Mouse (Mus musculus) midbrain, postnatal 0 days (tissue): Measurements from ENCODE around the gene Gucy2f. TPM values are rescaled to one million over a fixed set of nuclear protein-coding genes. Genes with fewer than 3 reads are reported as not detected.
"Not testable (repeated sequence)": the region's sequence is repeated elsewhere in the genome, so short reads cannot be mapped to it uniquely, and the experiment has no call there.

Experiments
- ATAC-seq: fragments of 200-750 bp; cut with Nextera tagmentation; 2 replicates; pipeline ENCODE4 v1.8.0; 2017; ENCODE audit warnings: moderate number of reproducible peaks, mild to moderate bottlenecking, moderate TSS enrichment, moderate library complexity; ENCODE audit not compliant: low FRiP score
- DNase-seq: peaks from one replicate; pipeline ENCODE4 v3.0.0-alpha.2; 2015; ENCODE audit warnings: low spot score
- H3K27ac ChIP-seq: fragments of 300-500 bp; sonication (generic); 2 replicates; pipeline ENCODE4 v1.5.1; 2014; ENCODE audit warnings: low read depth, mild to moderate bottlenecking, low read length, mixed read lengths
- H3K27me3 ChIP-seq: fragments of 300-500 bp; sonication (generic); 2 replicates; pipeline ENCODE4 v1.6.1; 2014; ENCODE audit warnings: low read length, control low read depth, mixed read lengths; ENCODE audit not compliant: insufficient read depth
- H3K36me3 ChIP-seq: fragments of 300-500 bp; sonication (generic); 2 replicates; pipeline ENCODE4 v1.6.1; 2014; ENCODE audit warnings: low read length, control low read depth, mixed read lengths; ENCODE audit not compliant: insufficient read depth
- H3K4me1 ChIP-seq: fragments of 300-500 bp; sonication (generic); 2 replicates; pipeline ENCODE4 v1.6.1; 2014; ENCODE audit warnings: mild to moderate bottlenecking, control low read depth, antibody characterized with exemption, low read length, mixed read lengths; ENCODE audit not compliant: insufficient read depth
- H3K4me2 ChIP-seq: fragments of 300-500 bp; sonication (generic); 2 replicates; pipeline ENCODE4 v1.6.1; 2014; ENCODE audit warnings: low read depth, mild to moderate bottlenecking, low read length, mixed read lengths; ENCODE audit not compliant: poor library complexity, severe bottlenecking
- H3K4me3 ChIP-seq: fragments of 300-500 bp; sonication (generic); 2 replicates; pipeline ENCODE4 v1.5.1; 2014; ENCODE audit warnings: low read depth, mild to moderate bottlenecking, low read length, moderate library complexity
- H3K9ac ChIP-seq: fragments of 300-500 bp; sonication (generic); replicated peaks from 2 replicates; pipeline ENCODE4 v1.6.1; 2014; ENCODE audit warnings: mild to moderate bottlenecking, low read length, moderate library complexity, mixed read lengths; ENCODE audit not compliant: poor library complexity, severe bottlenecking
- H3K9me3 ChIP-seq: fragments of 300-500 bp; sonication (generic); 2 replicates; pipeline ENCODE4 v1.6.1; 2016; ENCODE audit warnings: low read length, control low read depth
- CTCF ChIP-seq: IDR thresholded peaks from 2 replicates; pipeline ENCODE4 v1.5.1; 2016; ENCODE audit warnings: antibody characterized with exemption, mild to moderate bottlenecking
- WGBS: fragments of 180-500 bp; shearing (Covaris S2); extraction: QIAGEN DNeasy Blood & Tissue Kit; methylation state at CpG from one replicate; pipeline ENCODE4 v1.1.7; 2014; 5-methylcytosine and 5-hydroxymethylcytosine counted together
- polyA plus RNA-seq: library from polyadenylated mRNA; unstranded; fragments of >200 nt; fragmentation: Nextera tagmentation; extraction: Ambion mirVana; gene quantifications from 2 replicates; pipeline ENCODE4 v1.2.1, GENCODE M21; 2015
- total RNA-seq: library from RNA; depleted of rRNA; stranded (reverse); fragments of >200 nt; gene quantifications from 2 replicates; pipeline ENCODE4 v1.2.3, GENCODE M21; 2014; rRNA removed

Gene Gucy2f
- total RNA-seq (0.33 and 0.44 TPM in 2 replicates), polyA plus RNA-seq (0.10 and 0.14 TPM in 2 replicates)

DNA sequence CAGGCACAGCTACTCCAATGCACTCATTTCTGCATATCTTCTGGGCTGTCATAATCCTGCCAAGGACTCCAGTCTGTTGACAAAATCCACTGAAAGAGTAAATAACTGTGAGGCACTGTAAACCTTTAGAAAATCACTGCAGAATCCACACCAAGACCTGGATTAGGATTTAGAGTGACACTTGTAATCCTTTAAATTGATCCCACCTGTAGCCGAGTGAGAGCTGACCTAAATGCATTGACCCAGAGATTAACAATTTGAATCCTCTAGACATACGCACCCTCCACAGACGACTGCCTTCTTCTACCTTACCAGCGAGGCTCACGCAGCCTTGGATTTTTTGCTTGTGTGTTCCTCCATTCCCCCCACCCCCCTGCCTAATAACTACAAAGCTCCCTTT lies at the start of gene Gucy2f:
Gene Gucy2f, minus strand, starts transcription at position 101 of the 400 bp plus-strand sequence.
- no peak for TF ChIP-seq CTCF
- Histone ChIP-seq H3K9ac (no peak within 1 kb of the TSS), H3K4me1 (no peaks in the 10 kb centered on the region), H3K36me3 (no peaks in the 10 kb centered on the region), H3K27ac (no peak within 1 kb of the TSS), H3K9me3 (no peaks in the 10 kb centered on the region), H3K4me2 (no peak within 1 kb of the TSS), H3K27me3 (no peaks in the 10 kb centered on the region), H3K4me3 (no peak within 1 kb of the TSS)
- WGBS, result 42% methylated on average over 5 of the region's 5 CpGs
- no peak for ATAC-seq
- DNase-seq, result no peak

DNA sequence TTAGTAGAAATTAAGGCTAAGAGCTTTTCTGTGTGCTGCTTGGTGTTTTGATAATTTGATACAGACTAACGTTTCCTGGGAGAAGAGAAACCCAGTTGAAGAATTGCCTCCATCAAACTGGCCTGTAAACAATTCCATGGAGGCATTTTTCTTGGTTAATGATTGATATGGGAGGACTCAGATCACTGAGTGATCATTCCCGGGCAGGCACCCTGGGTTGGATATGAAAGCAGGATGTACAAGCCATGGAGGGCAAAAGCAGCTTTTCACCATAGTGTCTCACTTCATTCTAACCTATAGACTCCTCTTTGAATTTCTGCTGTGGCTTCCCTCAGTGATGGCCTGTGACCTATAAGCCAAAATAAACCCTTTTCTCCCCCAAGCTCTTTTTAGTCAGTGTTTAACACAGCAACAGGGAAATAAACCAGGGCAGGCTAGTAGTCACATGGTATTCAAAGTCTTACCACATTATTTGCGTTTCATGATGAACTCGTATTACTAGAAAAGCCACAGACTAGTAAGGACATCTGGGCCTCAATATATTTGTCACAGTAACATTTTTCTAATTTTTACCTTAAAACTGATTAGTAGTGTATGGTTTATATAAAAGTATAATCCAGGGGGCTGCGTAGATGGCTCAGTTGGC lies 49.1 kb upstream of the Gucy2f start:
- WGBS, result 83% methylated on average over 5 of the region's 5 CpGs
- no peak for DNase-seq
- TF ChIP-seq CTCF, result no peak

DNA sequence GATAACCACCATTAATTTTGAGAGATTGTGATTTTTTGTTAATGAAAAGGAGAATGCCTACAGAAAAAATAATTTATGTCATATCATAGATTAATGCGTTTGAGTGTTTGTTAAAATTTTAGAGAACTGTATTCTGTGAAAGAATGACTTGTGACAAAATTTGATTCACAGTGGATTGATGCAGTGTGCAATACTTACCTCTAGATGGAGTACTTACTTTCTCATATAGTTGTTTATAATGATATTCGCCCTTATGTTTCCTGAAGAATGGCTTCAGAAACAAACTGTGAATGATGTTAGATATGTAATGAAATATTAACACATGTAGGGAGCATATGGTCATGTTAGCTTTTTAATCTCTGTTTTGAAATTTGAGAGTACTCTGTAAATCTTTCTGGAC lies 40.4 kb upstream of the Gucy2f start:
- no peak overlapping the region for H3K4me3 ChIP-seq
- no peak overlapping the region for H3K9ac ChIP-seq
- ATAC-seq (no peak), DNase-seq (peak; percentile 6)
- no peak overlapping the region for H3K4me2 ChIP-seq
- H3K4me1 ChIP-seq, result no peaks in the 10 kb centered on the region
- no peaks in the 10 kb centered on the region for H3K36me3 ChIP-seq
- peak; percentile 61 for TF ChIP-seq CTCF
- H3K27ac ChIP-seq, result no peak overlapping the region
- WGBS, result 52% methylated on average over 2 of the region's 2 CpGs
- H3K9me3 ChIP-seq, result no peaks in the 10 kb centered on the region
- H3K27me3 ChIP-seq, result no peaks in the 10 kb centered on the region

More for the DNA sequence above, 49.1 kb upstream of the Gucy2f start:
- Histone ChIP-seq H3K36me3 (no peaks in the 10 kb centered on the region), H3K27ac (no peak overlapping the region), H3K4me3 (no peak overlapping the region), H3K4me1 (no peaks in the 10 kb centered on the region), H3K4me2 (no peak overlapping the region), H3K9ac (no peak overlapping the region), H3K27me3 (no peaks in the 10 kb centered on the region; the same call in 1 of the 2 replicates), H3K9me3 (no peaks in the 10 kb centered on the region)
- ATAC-seq, result no peak

DNA sequence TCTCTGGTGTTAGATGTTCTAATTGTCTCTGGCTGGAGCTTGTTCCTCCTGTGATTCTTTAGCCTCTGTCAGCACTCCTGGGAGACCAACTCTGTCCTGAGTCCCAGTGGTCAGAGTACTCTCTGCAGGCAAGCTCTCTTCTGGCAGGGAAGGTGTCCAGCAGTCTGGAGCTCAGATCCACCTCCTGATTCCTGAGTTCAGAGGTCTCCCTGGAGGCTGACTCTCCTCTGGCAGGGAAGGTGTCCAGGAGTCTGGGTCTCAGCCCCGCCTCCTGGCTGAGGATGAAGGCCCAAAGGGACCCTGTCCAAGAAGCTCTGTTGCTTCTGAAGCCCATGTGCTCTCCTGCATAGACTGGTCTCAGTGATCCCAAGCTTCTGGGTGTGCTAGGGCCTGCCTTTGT lies 39.4 kb upstream of the Gucy2f start:
- 80% methylated on average over 1 of the region's 1 CpGs for WGBS
- H3K27me3 ChIP-seq, H3K27ac ChIP-seq, ATAC-seq, H3K9ac ChIP-seq, H3K4me3 ChIP-seq, H3K4me1 ChIP-seq, H3K4me2 ChIP-seq, DNase-seq, H3K9me3 ChIP-seq, H3K36me3 ChIP-seq: not testable (repeated sequence)

DNA sequence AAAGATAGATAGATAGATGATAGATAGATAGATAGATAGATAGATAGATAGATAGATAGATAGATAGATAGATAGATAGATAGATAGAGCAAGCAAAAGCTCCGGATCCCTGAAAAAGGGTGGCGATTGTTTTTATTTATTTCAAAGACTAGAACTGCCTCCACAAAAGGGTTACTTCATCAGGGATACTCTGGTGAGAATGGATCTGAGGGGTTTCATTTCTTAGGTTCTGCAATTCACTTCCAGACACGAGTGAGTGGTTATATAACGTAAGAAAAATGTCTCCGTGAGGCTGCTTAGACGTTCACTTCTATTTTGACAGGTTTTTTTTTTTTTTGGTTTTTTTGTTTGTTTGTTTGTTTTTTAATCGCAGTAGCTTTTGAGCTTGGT lies 32.0 kb upstream of the Gucy2f start:
- Histone ChIP-seq H3K9me3 (no peaks in the 10 kb centered on the region), H3K4me2 (peak overlapping the region; percentile 40), H3K4me1 (no peaks in the 10 kb centered on the region), H3K27ac (no peak overlapping the region), H3K36me3 (no peaks in the 10 kb centered on the region), H3K9ac (no peak overlapping the region), H3K4me3 (peak overlapping the region; percentile 48), H3K27me3 (no peaks in the 10 kb centered on the region)
- no peak for ATAC-seq
- TF ChIP-seq CTCF, result no peak
- WGBS, result 27% methylated on average over 7 of the region's 7 CpGs
- peak; percentile 2 for DNase-seq

DNA sequence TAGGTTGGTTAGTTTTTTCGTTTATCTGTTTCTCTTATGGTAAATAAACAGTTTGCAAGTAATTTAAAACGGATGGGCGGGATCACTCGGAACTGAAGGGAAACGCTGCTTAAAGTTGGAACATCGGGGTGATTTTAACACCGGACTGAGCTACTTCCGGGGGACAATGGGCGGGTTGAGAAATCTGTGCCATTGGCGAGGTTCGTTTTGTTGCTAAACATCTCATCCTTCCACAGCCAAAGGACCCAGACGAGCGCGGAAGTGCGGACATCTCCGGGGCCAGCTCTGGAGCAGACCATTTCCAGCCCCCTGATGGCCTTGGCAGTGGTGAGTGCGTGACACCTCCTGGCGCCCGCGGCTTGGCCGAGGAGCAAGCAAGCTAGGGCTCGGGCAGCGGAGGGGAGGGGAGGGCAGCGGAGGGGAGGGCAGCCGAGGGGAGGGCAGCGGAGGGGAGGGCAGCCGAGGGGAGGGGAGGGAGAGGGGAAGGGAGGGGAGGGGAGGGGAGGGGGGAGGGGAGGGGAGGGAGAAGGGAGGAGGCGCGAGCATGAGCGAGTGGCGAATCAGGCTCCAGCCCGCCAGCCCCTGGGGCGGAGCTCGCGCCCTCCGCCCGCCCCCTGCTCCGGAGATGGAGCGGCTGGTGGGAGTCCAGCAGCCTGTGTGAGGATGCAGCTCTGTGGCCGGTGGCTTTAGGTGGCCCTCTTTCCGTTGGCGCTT lies 31.5 kb upstream of the Gucy2f start:
- 19% methylated on average over 27 of the region's 42 CpGs for WGBS

More for the DNA sequence above, 31.5 kb upstream of the Gucy2f start:
- ATAC-seq (peak; percentile 97), DNase-seq (peak; percentile 86)
- H3K27ac ChIP-seq, result peak overlapping the region; percentile 72
- H3K27me3 ChIP-seq, result no peaks in the 10 kb centered on the region
- peak overlapping the region; percentile 45 for H3K4me2 ChIP-seq
- peak overlapping the region; percentile 48 for H3K4me3 ChIP-seq
- TF ChIP-seq CTCF, result no peak
- no peaks in the 10 kb centered on the region for H3K36me3 ChIP-seq
- peak overlapping the region; percentile 64 for H3K9ac ChIP-seq
- no peaks in the 10 kb centered on the region for H3K9me3 ChIP-seq
- no peaks in the 10 kb centered on the region for H3K4me1 ChIP-seq
